Mouse (Mus musculus): ENCODE measurements at regions not wholly inside any gene's neighbourhood (a gene's known extent, or its start where the extent isn't known, plus 50 kb on each side); places are given as distances from the start of the nearest gene placed in this dataset.
"Not testable (repeated sequence)": the region's sequence is repeated elsewhere in the genome, so short reads cannot be mapped to it uniquely, and the experiment has no call there.

- Histone ChIP-seq H3K4me2 (replicated peaks) (no peak overlapping the region), H3K4me1 (replicated peaks) (no peaks in the 10 kb centered on the region), H3K4me3 (replicated peaks) (no peak overlapping the region), H3K9ac (replicated peaks) (no peak overlapping the region), H3K9me3 (no peaks in the 10 kb centered on the region), H3K36me3 (no peaks in the 10 kb centered on the region), H3K27ac (no peak overlapping the region), H3K27me3 (no peaks in the 10 kb centered on the region)
- 68% methylated on average over 2 of the region's 2 CpGs for WGBS
- no peak for ATAC-seq
These were observed 235.9 kb upstream of the Zfp804b start for GRCm38 (mm10) chr5:7580413-7580812.

GRCm38 (mm10) chr5:7586547-7586946 is 242.0 kb upstream of the Zfp804b start:
- Histone ChIP-seq H3K4me1 (replicated peaks) (no peaks in the 10 kb centered on the region), H3K27ac (no peak overlapping the region), H3K9me3 (no peaks in the 10 kb centered on the region), H3K4me2 (replicated peaks) (no peak overlapping the region), H3K36me3 (no peaks in the 10 kb centered on the region), H3K9ac (replicated peaks) (no peak overlapping the region), H3K27me3 (no peaks in the 10 kb centered on the region), H3K4me3 (replicated peaks) (no peak overlapping the region)
- no peak for ATAC-seq

DNA sequence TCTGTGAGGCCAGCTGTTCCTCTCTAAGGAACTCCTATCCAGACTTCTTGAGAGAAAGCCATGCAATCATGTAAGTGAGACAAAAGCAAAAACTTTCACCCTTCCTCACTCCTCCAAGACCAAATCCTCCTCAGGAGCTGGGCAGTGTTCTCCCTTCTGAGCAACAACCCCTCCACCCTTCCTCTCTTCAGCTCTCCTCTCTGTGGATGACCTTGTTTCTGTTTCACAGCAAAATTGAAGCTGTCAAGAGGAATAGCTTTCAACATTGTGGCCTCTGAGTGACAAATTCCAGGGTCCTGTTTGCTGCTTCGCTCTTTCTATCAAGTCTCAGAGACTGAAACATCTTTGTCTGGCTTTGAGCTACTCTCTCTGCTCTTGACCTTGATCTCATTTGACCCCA is 255.9 kb upstream of the Zfp804b start:
- no peaks in the 10 kb centered on the region for H3K36me3 ChIP-seq
- no peak overlapping the region for H3K4me3 ChIP-seq (replicated peaks)
- H3K27me3 ChIP-seq: no peaks in the 10 kb centered on the region
- H3K27ac ChIP-seq: no peak overlapping the region
- ATAC-seq: no peak
- H3K9ac ChIP-seq (replicated peaks): no peak overlapping the region
- H3K4me2 ChIP-seq (replicated peaks): no peak overlapping the region
- H3K9me3 ChIP-seq: no peaks in the 10 kb centered on the region
- H3K4me1 ChIP-seq (replicated peaks): no peaks in the 10 kb centered on the region
- WGBS: 70% methylated on average over 1 of the region's 1 CpGs

DNA sequence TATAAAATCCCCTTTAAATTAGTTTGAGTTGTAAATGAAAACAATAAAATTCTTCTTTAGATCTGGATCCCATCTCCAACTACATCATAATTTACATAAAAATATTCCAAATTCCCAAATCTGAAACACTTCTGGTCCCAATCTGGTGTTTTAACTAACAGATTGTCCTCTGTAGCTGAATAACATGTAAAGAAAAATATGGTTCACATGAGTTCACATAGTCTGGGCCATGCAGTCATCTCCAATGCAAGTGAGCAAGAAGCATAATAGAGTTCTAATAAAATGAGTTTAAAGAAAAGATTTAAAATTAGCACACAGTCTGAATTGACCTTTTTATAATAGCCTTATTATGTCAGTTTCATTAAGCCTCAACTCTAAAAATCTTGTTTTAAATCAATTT is 263.0 kb upstream of the Zfp804b start:
- no peaks in the 10 kb centered on the region for H3K27me3 ChIP-seq
- H3K9ac ChIP-seq (replicated peaks): no peak overlapping the region
- no peak overlapping the region for H3K4me3 ChIP-seq (replicated peaks)
- H3K36me3 ChIP-seq: no peaks in the 10 kb centered on the region
- H3K9me3 ChIP-seq: no peaks in the 10 kb centered on the region
- no peak for ATAC-seq
- H3K4me2 ChIP-seq (replicated peaks): no peak overlapping the region
- H3K4me1 ChIP-seq (replicated peaks): no peaks in the 10 kb centered on the region
- H3K27ac ChIP-seq: no peak overlapping the region

GRCm38 (mm10) chr5:7607924-7608323 is 263.4 kb upstream of the Zfp804b start:
- Histone ChIP-seq H3K27me3 (no peaks in the 10 kb centered on the region), H3K4me2 (replicated peaks) (no peak overlapping the region), H3K4me1 (replicated peaks) (no peaks in the 10 kb centered on the region), H3K9me3 (no peaks in the 10 kb centered on the region), H3K27ac (no peak overlapping the region), H3K4me3 (replicated peaks) (no peak overlapping the region), H3K36me3 (no peaks in the 10 kb centered on the region), H3K9ac (replicated peaks) (no peak overlapping the region)
- WGBS: 93% methylated on average over 2 of the region's 2 CpGs
- no peak for ATAC-seq

- 0 out of 2 replicates have a peak, but pooled peaks have one; percentile 62 for ATAC-seq
- Histone ChIP-seq H3K27ac (no peak overlapping the region), H3K9me3 (no peaks in the 10 kb centered on the region), H3K4me2 (replicated peaks) (no peak overlapping the region), H3K36me3 (no peaks in the 10 kb centered on the region), H3K4me3 (replicated peaks) (no peak overlapping the region), H3K9ac (replicated peaks) (no peak overlapping the region), H3K27me3 (no peaks in the 10 kb centered on the region), H3K4me1 (replicated peaks) (peaks cover under 1% of the 10 kb centered on the region; the same call in 1 of the 2 replicates)
- 73% methylated on average over 2 of the region's 2 CpGs for WGBS
These were observed 305.0 kb upstream of the Steap4 start for GRCm38 (mm10) chr5:7655280-7655679.

DNA sequence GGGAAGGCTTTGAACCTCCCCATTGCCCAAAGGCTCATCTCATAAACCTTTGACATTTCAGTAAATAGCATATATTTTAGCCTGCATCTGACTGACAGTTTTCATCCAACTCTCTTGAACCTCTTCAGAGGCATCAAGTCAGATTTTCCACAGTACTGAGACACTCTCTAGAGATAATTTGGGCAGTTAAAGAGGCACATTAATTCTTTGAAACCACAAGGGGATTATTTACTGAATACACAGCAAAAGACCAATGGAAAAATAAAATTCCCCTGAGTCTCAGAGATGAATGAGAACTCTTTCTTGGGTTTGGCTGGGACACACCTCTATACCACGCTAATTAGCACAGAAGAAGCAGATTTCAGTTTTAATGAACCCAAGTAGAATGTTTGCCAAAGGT is 258.5 kb upstream of the Steap4 start:
- Histone ChIP-seq H3K9me3 (no peaks in the 10 kb centered on the region), H3K9ac (replicated peaks) (no peak overlapping the region), H3K27ac (no peak overlapping the region), H3K36me3 (no peaks in the 10 kb centered on the region), H3K4me2 (replicated peaks) (no peak overlapping the region), H3K4me1 (replicated peaks) (no peaks in the 10 kb centered on the region), H3K4me3 (replicated peaks) (no peak overlapping the region), H3K27me3 (no peaks in the 10 kb centered on the region)
- WGBS: 80% methylated on average over 1 of the region's 1 CpGs
- ATAC-seq: no peak

GRCm38 (mm10) chr5:7719557-7719956 is 240.7 kb upstream of the Steap4 start:
- Histone ChIP-seq H3K9ac (replicated peaks) (no peak overlapping the region), H3K4me2 (replicated peaks) (no peak overlapping the region), H3K4me3 (replicated peaks) (no peak overlapping the region), H3K9me3 (no peaks in the 10 kb centered on the region), H3K27me3 (no peaks in the 10 kb centered on the region), H3K36me3 (no peaks in the 10 kb centered on the region), H3K4me1 (replicated peaks) (no peaks in the 10 kb centered on the region), H3K27ac (no peak overlapping the region)
- peak; percentile 68 for ATAC-seq

DNA sequence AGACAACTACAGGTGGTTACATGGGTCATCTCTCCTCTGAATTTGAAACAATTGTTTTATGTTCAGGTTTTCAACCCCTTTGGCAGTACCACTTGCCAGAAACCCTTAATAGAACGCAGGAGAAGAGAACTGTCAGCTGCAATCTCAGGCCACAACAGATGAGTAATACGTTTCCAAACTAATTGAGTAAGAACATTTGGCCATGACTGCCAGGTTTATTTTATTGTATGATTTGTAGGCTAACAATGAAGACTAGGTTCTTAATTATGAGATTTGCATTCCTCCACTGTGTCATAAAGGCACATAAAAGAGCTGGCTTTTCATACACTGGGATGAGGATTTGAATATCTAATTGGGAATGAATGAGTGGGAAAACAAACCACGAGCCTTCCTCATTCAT is 240.2 kb upstream of the Steap4 start:
- no peaks in the 10 kb centered on the region for H3K4me1 ChIP-seq (replicated peaks)
- H3K27ac ChIP-seq: no peak overlapping the region
- H3K36me3 ChIP-seq: no peaks in the 10 kb centered on the region
- H3K4me3 ChIP-seq (replicated peaks): no peak overlapping the region
- no peak overlapping the region for H3K4me2 ChIP-seq (replicated peaks)
- WGBS: 62% methylated on average over 3 of the region's 3 CpGs
- H3K27me3 ChIP-seq: no peaks in the 10 kb centered on the region
- ATAC-seq: no peak
- no peak overlapping the region for H3K9ac ChIP-seq (replicated peaks)
- no peaks in the 10 kb centered on the region for H3K9me3 ChIP-seq

- Histone ChIP-seq H3K4me3 (replicated peaks) (no peak overlapping the region), H3K36me3 (no peaks in the 10 kb centered on the region), H3K27me3 (no peaks in the 10 kb centered on the region), H3K4me1 (replicated peaks) (no peaks in the 10 kb centered on the region), H3K27ac (no peak overlapping the region), H3K9me3 (no peaks in the 10 kb centered on the region), H3K4me2 (replicated peaks) (no peak overlapping the region), H3K9ac (replicated peaks) (no peak overlapping the region)
- 87% methylated on average over 2 of the region's 2 CpGs for whole genome bisulfite sequencing
- ATAC-seq: no peak
These were observed 239.6 kb upstream of the Steap4 start for GRCm38 (mm10) chr5:7720688-7721087.

DNA sequence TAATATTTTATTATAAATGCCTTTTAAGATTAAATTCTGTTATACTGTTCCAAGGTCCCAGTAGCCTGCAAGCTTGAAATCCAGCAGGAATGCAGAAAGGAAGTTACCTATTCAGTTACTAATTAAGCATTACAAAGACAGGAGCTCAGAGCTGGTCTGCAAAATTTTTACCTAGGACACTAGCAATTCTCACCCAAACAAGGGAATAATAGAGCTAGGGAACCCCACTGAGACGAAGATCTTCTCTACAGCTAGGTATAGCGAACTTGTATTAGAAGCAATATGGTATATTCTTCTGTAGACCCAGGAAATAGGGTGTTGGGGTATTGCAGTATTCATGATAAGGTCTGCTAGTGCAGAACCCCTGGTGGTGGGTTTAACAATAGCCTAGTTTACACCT is 227.7 kb upstream of the Steap4 start:
- H3K9ac ChIP-seq (replicated peaks); H3K36me3 ChIP-seq; H3K4me1 ChIP-seq (replicated peaks); ATAC-seq; H3K27me3 ChIP-seq; H3K9me3 ChIP-seq; H3K27ac ChIP-seq; H3K4me2 ChIP-seq (replicated peaks); H3K4me3 ChIP-seq (replicated peaks): not testable (repeated sequence)
- WGBS: 71% methylated on average over 2 of the region's 2 CpGs

- 95% methylated on average over 1 of the region's 1 CpGs for WGBS
- Histone ChIP-seq H3K9ac (replicated peaks) (no peak overlapping the region), H3K27me3 (no peaks in the 10 kb centered on the region), H3K4me2 (replicated peaks) (no peak overlapping the region), H3K4me1 (replicated peaks) (no peaks in the 10 kb centered on the region), H3K36me3 (no peaks in the 10 kb centered on the region), H3K27ac (no peak overlapping the region), H3K4me3 (replicated peaks) (no peak overlapping the region), H3K9me3 (no peaks in the 10 kb centered on the region)
- no peak for ATAC-seq
These were observed 180.4 kb upstream of the Steap4 start for GRCm38 (mm10) chr5:7779827-7780226.

DNA sequence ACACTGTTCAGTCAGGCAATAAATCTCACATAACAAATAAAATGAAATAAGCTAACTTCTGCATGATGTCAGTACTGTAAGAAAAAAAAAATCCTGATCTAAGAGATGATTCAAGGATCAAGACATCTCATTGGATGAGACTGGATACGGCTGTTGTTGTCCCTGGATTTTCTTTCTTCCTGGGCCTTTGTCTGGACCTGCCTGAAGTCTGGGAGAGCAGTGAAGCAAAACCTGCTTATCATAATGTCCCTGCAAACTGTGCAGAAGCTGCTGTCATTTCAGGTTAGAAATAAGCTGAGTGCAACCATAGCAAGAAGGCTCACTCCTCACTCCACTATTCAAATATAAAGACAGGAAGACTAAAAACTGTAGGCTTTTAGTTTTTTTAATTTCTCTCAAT is 178.0 kb upstream of the Steap4 start:
- Histone ChIP-seq H3K36me3 (no peaks in the 10 kb centered on the region), H3K27ac (no peak overlapping the region), H3K9me3 (no peaks in the 10 kb centered on the region), H3K27me3 (no peaks in the 10 kb centered on the region), H3K9ac (replicated peaks) (no peak overlapping the region), H3K4me3 (replicated peaks) (no peak overlapping the region), H3K4me1 (replicated peaks) (no peaks in the 10 kb centered on the region), H3K4me2 (replicated peaks) (no peak overlapping the region)
- 32% methylated on average over 1 of the region's 1 CpGs for WGBS
- no peak for ATAC-seq
